Mouse (Mus musculus) 416B (cell line): Measurements from ENCODE around the gene Rpp21.
A peak's percentile ranks its signal among the peaks of the same experiment; 100 is the strongest.

ENCODE experiments used
- DNase-seq: peaks from one replicate; pipeline ENCODE4 v3.0.0; 2011; ENCODE audit warnings: low read depth

Rpp21 gene

DNA sequence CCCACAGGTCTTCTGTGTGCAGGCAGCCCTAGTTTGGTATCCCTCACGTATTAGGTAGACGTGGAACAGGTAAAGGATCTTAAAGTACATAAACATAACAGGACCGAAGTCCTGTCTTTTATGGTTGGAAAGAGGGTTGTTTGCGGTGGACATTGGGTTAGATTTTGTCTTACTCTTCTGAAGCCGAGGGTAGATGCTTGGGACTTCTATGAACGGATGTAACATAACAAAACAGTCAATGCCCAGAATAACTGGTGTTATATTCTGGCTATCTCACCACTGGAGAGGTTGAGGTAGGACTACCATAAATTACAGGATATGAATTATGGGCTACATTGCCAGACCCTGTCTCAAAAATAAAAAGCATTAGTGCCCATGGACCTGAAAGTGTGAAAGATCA lies at the start of gene Rpp21:
Rpp21 (minus strand) TSS at position 101 of the 400 bp plus-strand sequence.
- DNase-seq: no peak

DNA sequence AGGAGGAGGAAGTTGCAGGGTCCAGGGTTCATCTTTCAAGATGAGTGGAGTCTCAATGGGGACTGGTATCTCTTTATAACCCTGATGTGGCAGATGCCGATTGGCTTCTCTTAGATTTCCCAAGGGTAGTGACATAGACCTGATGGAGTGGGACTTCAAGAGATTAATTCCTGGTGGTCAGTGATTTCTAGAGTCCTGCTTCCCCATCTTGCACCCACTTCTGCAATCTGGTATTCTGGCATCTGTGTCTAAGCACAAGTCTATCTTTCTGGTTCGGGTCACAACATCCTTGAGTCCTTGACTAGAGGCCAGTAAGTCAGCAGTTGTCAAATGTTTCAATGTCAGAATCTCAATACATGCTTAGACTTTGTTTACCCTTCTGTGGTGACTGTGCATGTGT lies 28.5 kb upstream of the Rpp21 start, which contains the start of gene H2-M10.2:
H2-M10.2 (minus strand) TSS at position 101 of the 400 bp plus-strand sequence.
- DNase-seq: no peak

DNA sequence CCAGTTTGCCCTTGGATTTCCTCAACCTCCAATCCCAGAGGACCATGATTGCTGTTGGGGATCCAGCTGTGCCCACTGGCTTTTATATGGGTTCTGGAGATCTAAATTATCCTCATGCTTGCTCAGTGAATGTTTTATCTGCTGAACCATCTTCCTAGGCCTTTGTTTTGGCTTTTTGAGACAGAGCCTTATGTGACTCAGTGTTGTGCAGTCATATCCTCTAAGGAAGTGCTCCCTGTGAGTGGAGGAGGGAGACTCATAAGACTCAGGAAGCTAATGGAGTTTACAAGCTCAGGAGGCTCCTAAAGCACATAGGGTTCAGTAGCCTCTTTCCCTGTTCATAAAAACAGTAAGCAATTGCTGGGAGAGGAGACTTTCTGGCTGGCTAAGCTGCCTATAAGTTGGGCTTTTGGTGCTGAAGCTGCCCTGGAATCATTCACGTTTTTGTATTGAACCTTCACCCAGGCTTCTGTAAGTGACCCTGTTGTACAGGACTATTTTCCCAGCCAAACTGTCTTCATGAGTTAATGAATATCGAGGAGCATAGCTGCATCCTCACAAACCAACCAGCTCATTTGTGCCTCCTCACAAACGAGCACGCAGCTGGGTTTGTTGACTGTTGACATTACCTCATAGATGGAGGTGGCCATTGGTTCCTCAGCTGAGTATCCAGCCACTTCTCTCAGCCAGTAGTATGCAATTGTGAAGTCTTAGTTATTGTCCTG lies 23.8 kb upstream of the Rpp21 start:
- peak; percentile 67 for DNase-seq

DNA sequence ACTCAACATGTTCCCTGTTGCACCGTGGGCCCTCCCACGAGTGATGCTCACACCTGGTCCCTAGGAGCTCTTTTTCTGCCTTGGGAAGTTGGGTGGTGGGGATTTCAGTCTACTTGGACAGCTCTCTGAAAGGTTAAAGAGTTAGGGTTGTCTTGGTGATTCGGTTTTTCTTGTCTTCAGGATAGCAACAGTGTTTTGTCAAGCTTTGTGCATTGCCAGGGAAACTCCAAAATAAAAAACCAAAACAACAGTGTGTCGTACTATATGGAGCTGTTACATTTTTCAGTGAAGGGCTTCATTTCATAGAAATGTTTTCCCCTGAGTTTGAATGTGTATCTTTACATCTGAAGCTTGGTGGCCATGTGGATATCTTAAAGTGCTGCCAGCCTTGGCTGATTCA lies 16.9 kb upstream of the Rpp21 start:
- DNase-seq: no peak

DNA sequence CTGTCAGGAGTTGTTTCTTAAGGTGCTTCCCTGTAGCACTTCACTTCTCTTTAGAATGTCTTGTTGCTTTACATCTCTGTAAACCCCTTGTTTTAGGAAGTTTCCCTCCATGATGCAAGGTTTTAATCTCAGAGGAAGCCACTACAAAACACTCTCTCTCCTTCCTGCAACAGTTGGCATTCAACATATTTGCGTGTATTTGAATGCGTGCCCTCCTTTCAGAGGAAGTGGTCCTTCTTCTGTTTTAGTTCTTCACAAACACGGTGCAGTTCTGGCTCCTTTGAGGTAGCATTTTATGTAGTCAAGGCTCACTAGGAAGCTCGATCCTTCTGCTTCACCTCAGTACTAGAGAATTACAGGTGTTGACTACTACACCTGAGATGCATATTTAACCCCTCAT lies 15.9 kb upstream of the Rpp21 start:
- no peak for DNase-seq

DNA sequence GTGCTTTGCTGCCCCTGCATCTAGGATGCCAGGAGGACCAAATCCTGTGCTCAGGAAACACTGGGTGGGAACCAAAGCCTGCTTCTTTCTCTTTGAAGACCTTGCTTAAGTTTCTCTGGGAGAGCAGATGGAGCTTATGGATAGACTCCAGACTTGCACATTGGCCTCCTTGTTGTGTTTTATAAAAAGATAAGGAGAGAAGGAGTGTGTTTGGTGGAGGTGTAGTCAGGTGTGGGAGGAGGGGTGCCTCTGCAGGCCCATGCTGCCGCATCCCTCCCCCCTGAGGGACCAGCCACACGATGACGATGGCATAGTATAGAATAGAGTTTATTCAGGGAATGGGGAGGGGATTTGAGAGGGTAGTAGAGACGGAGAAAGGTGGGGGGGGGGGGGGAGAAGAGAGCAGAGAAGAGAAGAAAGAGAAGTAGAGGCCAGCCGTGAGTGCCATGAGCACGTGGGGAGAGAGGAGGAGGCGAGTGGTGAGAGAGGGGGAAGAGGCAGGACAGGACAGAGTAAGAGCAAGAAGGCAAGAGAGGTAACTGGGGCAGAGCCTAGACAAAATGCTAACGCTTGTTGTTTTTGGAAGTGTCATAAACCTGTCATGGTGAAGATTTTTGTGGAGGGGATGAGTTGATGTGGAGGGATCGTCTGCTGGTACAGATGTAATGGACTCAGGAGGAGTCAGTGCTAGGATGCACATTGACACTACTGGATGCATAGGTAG lies 14.9 kb upstream of the Rpp21 start:
- DNase-seq: no peak

DNA sequence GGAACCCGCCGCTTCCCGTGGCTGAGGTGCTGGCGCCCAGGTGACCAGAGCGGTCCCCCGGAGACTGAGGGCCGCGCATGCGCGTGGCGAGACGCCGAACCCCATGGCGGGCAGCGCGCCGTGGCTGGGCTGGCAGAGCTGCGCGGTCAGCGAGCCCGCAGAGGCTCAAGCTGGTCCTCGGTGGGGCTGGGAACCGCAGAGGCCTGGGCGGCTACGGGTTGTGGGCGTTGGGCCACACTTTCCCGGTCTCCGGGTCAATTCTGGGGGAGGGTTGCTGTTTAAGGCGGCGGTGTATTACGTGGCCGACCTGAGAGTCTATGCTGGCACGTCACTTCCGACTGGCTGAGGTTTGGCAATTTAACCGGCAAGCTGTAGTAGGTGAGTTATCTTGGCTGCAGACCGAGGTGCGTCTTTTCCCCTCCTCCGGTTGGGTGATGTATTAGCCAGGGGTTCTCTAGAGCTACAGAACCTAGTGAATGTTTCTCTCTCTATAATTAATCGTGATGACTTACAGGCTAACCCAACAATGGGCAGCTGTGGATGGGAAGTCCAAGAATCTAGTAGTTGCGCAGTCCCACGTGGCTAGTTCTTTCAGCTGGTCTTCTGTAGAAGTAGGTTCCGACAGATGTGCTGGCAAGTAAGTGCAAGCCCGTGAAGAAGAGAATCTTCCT lies 13.9 kb upstream of the Rpp21 start, which contains the start of gene Trim39:
Trim39 (minus strand) TSS at position 662 of the 671 bp plus-strand sequence.
- DNase-seq: peak; percentile 89

DNA sequence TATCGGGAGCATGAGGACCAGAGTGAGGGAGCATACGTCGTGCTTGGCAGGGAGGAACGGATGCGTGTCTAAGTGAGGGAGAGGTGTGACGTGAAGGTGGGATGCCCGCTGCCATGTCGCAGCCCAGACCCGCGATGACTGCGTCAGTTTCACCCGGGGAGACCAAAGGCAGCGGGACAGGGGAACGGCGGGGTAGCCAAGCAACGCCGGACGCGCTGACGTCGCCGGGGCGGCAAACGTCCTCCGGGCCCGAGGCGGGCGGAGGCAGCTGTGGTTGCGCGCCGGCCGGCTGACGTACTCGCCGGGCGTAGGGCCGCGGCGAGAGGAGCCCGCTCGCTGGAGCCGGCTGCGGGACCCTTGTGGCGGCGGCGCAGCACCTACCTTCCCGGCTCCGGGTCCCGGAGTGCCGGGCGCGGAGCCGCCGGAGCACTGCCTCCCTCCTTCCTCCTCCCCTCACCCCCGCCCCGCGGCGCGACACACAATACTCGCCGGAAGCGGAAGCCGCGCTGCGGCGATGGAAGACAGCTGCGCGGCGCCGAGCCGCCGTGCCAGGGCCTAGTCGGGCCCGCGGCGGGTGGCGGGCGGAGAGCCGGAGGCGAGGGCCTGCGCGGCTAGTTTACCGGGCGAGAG lies 13.2 kb upstream of the Rpp21 start:
- DNase-seq: peak; percentile 78

DNA sequence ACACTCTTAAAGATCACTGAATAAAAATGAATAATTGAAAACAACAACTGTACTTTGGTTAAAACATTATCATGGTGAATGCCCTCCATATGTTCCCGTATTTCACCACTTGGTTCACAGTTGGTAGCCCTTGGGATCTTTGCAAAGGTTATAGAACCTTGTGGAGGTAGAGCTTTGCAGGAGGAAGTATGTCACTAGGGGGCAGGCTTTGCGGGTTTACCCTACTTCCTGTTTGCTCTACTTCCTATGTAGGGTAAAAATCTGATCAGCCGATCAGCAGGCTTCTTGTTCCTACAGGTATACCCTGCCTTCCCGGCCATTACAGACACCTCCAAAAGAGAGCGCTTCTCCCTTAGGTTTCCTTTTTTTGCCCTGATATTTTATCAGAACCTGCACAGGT lies 8.0 kb upstream of the Rpp21 start:
- peak; percentile 67 for DNase-seq

DNA sequence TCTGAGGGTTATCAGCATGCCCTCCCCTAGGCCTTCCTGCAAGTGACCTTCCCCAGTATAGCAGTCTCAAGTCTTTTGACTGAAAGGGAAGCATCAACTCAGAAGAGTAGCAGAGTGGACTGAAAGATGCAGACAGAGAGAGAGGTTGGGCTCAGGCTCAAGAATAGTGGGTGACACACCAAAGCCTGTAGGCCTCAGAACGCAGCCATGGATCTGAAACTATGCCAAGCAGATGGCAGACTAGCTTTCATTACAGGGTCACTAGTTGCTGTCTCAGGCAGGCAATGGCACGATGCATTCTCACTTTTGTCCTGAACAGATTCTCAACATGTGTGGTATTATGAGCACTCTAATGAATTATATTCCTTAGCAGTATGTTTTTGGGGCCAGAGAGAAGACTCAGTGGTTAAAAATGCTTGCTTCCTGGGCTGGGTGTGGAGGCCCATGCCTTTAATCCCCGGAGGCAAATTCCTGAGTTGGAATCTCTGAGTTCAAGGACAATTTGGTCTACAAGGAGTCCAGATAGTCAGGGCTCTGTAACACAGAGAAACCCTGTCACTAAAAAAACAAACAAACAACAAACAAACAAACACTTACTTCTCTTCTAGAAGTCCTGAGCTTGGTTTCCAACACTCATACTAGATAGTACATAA lies 6.5 kb upstream of the Rpp21 start:
- DNase-seq: no peak

DNA sequence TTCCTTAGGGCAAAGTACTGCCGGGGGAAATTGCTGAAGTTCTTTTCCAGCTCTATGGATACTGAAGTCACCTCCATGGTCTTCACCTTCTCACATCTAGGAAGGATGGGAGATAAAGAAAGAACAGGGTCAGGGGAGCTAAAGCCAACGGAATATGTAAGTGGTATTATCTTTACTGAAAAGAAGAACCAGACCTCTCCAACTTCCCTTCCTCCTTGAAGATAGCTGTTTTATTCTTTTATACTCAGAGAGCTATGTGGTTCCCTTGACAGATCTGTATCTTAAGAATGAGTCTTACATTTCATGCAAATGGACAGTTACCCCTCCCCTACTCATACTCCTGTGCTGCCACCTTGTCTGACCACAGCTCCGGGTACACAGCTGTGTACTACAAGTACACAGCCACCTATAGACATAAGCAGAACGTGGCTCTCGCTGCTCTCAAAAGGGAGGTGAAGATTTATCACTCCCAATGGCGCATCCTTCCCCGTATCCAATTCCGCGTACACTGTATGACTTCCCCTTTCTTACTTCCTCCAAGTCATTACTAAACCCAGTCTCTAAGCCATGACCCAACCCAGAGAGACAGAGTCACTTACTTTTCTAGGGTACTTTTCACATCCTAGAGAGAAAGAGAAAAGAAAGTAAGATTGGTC lies 3.8 kb upstream of the Rpp21 start:
- peak; percentile 55 for DNase-seq

DNA sequence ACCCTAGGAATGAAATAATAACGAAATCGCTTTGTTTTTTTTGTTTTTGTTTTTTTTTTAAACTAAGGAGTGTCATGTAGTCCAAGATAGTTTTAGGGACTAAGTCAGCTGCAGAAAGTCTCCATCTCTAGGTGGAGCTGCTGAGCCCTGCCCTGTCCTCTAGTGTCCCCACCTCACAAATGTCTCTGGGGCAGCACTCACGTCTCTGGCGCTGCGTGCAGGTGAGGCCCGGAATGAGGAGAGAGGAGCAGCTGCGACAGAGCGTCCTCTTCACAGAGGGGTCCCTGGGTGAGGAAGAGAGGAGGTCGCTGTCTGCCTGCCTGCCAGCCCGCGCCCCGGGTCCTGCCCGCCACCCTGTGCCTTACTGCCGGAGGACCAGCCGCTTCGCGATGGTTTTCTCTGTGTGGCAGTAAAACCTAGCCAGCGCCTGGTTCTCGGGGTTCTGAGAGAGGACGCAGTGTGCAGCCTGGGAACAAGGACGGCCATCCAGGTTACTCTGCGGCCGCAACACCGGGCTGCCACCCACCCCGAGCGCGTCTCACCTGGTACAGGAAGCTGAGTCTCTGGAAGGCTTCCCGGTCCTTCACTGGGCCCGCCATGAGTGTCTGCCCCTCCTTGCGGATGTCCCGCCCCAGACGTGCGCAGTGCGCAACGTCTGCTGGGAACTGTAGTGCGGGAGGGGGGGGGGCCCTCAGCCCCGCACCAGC lies 475 bp downstream of the Rpp21 start:
- peak; percentile 66 for DNase-seq

DNA sequence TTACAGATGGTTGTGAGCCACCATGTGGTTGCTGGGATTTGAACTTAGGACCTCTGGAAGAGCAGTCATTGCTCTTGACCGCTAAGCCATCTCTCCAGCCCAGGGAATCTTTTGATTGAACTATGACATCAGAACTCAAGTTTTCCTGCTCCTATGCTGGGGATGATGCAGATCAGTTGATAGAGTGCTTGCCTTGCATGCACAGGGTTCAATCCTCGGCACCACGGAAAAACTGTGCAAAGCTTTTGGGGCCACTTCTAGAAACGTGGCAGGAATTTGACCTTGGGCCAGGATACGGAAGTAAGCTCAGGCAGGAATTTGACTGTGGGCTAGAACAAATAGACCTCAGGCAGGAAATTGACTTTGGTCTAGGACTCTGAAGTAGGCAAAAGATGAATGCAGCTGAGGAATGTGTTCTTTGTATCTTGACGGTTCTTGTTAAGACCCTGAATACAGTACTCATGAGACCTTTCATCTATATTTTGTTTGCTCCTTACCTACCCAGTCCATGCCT lies 4.7 kb downstream of the Rpp21 start:
- peak; percentile 33 for DNase-seq

DNA sequence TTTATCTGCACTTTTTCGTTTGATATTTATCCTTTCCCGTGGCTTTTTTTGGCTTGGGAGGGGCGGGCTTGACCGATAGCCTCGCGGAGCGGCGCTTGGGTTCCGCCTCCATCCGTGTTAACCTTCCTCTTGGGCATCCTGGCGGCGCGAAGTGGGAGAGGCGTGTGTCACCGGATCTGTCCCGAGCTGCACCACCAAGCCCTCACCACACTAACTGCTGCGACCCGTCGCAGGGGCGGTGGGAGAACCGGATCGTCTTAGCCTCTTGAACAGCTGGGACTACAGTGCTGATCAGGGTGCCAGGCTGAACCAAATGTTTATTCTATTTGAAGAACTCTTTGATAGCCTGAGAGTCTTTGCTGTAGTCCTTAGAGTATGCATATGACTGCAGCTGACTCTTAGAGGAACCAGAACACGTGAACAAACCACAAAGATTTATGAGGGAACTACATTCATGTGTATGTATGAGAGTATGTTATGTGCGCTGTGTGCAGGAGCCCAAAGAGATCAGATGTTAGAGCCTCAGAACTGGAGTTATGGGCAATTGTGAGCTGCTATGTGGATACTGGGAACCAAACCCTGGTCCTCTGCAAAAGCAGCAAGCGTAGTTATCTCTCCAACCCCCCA lies 5.5 kb downstream of the Rpp21 start:
- peak; percentile 47 for DNase-seq

DNA sequence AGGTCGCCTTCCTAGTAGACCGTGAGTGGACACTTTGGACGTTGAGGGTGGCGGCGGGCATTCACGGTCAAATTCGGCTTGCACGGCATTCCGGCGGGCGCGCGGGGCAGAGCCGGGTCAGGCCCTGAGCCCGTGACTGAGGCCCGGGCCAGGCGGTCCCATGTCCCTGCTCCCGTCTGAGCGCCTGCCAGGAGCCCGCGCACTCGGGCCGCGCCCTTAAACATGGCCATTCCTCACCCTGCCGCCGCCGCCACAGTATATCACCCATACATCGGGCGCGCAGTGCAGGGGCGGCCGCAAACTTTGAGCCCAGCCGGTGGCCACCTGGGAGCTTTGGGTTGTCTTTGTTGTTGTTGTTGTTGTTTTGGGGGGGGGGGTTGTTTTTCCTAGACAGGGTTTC lies 9.0 kb downstream of the Rpp21 start:
- no peak for DNase-seq

DNA sequence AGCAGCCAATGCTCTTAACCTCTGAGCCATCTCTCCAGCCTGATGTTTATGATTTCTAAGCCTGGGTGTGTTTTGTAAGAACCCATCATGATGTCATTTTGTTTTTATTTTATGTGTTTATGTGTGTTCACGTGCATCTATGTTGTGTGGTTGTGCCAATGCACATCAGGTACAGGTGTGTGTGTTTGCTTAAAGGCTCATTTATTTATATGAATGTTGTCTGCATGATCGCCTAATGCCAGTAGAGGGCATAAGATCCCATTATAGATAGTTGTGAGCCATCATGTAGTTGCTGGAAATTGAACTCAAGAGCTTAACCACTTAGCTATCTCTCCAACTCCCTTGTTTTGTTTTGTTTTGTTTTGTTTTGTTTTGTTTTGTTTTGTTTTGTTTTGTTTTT lies 12.1 kb downstream of the Rpp21 start:
- peak; percentile 58 for DNase-seq

DNA sequence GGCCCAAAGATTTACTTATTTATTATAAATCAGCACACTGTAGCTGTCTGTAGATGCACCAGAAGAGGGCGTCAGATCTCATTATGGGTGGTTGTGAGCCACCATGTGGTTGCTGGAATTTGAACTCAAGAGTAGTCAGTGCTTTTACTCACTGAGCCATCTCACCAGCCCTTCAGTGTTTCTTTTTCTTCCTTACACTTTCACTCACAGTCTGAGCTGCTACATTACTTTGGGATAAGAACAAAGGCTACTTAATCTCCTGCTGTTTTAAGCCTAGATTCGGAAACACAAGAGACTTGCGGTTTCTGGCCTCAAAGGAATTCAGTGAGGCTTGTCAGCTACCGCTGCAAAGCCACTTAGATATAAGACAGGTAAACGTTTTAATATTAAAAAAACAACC lies 13.8 kb downstream of the Rpp21 start:
- peak; percentile 31 for DNase-seq

DNA sequence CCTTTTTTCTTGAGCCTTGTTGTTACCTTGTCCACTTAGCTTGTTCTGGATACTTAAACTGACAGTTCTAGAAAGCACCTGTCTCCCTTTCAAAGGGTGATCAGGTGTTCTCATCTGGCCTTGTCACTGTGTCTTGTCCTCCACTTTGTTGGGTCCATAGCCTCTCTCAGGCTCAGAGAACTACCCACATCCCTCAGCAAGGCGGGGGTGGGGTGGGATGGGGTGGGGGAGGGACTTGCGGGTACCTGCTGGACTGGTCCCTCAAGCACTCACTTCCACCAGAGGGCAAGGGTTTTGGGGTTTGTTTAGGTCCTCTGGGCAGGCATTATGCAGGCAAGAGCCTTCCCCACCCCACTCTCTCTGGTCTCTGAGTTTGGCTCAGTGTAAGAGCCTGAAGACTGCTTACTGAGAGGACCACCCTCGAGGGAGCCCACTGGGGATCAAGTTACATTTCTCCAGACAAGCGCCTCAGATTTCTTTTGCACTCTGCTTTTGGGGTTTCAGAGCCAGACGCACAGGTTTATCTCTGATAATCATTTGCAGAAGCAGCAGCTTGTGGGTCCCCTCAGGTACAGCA lies 17.1 kb downstream of the Rpp21 start:
- DNase-seq: no peak

DNA sequence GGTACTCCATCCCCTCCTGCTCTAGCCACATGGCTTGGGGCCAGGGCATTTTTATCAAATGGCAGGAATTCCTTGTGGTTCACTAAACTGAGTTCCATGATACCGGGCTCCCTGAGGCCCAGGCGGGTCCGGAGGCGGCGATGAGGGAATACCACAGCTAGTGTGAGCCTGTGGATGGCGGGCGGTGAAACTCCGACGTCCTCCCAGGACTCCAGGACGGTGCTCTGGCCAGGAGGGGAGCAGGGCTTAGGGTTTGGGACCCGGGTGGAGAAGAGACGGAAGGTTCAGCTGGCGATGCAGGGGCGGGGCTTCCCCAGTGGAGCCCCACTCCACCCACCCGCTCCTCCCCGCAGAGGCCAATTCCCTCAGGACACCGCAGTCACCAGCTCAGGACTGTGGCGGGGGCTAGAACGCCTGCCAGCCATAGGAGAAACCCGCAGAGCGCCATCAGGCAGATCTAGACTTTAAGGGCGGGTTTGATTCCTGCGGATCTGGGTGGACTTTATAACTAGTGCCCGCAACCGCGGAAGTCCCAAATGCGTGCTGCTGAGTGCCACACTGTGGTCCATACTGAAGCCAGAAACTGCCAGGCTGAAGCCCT lies 20.4 kb downstream of the Rpp21 start:
- no peak for DNase-seq
